Mouse (Mus musculus) heart, embryonic 10.5 days (tissue): ENCODE measurements around the gene Parva. TPM values are rescaled to one million over a fixed set of nuclear protein-coding genes. Genes with fewer than 3 reads are reported as not detected.

Experiments
- DNase-seq: peaks from one replicate; pipeline ENCODE4 v3.0.0-alpha.2; 2017; ENCODE audit warnings: low spot score
- H3K27ac ChIP-seq: fragments of 300-500 bp; sonication (generic); 2 replicates; pipeline ENCODE4 v1.5.1; 2016; ENCODE audit warnings: mild to moderate bottlenecking
- H3K27me3 ChIP-seq: fragments of 300-500 bp; sonication (generic); 2 replicates; pipeline ENCODE4 v1.6.1; 2016; ENCODE audit warnings: mild to moderate bottlenecking; ENCODE audit not compliant: poor library complexity, insufficient read depth, severe bottlenecking
- H3K36me3 ChIP-seq: fragments of 300-500 bp; sonication (generic); 2 replicates; pipeline ENCODE4 v1.6.1; 2016; ENCODE audit warnings: mild to moderate bottlenecking, moderate library complexity
- H3K4me1 ChIP-seq: fragments of 300-500 bp; sonication (generic); 2 replicates; pipeline ENCODE4 v1.6.1; 2016; ENCODE audit warnings: mild to moderate bottlenecking
- H3K4me3 ChIP-seq: fragments of 300-500 bp; sonication (generic); 2 replicates; pipeline ENCODE4 v1.5.1; 2016; ENCODE audit warnings: mild to moderate bottlenecking, moderate library complexity
- H3K9me3 ChIP-seq: fragments of 300-500 bp; sonication (generic); 2 replicates; pipeline ENCODE4 v1.6.1; 2016; ENCODE audit warnings: mild to moderate bottlenecking, moderate library complexity
- WGBS: fragments of 180-500 bp; shearing (Covaris S2); methylation state at CpG from one replicate; pipeline ENCODE4 v1.1.7; 2016; 5-methylcytosine and 5-hydroxymethylcytosine counted together
- polyA plus RNA-seq: library from polyadenylated mRNA; unstranded; fragments of >200 nt; fragmentation: Nextera tagmentation; extraction: Ambion mirVana; gene quantifications from 2 replicates; pipeline ENCODE4 v1.2.1, GENCODE M21; 2016

Parva gene
- polyA plus RNA-seq, 1 experiment from 2014 or later: 82.5 TPM

DNA sequence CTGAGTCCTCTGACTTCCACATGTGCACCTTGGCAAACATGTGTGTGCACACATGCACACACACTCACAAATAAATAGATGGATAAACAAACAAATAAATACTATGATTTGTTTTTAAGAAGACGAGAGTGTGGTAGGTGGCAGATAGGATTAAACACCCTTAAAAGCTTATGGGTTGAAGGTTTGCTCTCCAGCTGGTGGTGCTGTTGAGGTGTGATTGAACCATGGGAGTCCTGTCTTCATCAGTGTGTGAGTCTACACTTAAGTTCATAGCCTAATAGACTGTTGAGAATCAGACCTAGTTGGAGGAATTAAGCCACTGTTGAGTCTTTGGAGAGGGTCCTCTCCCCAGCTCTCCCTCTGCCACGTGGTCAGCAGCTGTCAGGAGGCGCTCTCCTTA lies 38.6 kb downstream of the Parva start:
- 67% methylated on average over 3 of the region's 3 CpGs for WGBS
- DNase-seq: no peak
- Histone ChIP-seq H3K36me3 (peaks cover 16% of the 10 kb centered on the region), H3K4me1 (peaks cover 67% of the 10 kb centered on the region), H3K27me3 (no peaks in the 10 kb centered on the region), H3K9me3 (no peaks in the 10 kb centered on the region), H3K27ac (no peak overlapping the region), H3K4me3 (no peak overlapping the region)

DNA sequence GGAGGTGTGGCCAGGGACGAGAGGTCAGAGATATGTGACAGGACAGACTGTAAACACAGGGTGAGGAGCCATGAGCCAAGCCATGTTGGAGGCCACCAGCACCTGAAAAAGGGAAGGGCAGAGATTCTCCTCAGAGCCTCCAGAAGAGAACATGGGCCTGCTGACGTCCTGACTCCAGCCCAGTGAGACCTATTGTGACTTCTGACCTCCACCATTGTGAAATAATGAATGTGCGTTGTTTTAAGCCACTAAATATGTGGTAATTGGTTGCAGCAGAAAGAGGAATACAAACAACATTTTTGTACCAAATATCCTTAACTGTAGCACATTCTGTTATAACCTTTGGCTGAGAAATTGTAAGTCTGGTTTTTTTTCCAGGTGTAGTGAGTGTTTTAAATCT lies 39.5 kb downstream of the Parva start:
- 62% methylated on average over 3 of the region's 3 CpGs for WGBS
- no peak for DNase-seq
- H3K9me3 ChIP-seq: no peaks in the 10 kb centered on the region
- peaks cover 72% of the 10 kb centered on the region for H3K4me1 ChIP-seq
- H3K27me3 ChIP-seq: no peaks in the 10 kb centered on the region
- H3K36me3 ChIP-seq: peaks cover 16% of the 10 kb centered on the region
- H3K4me3 ChIP-seq: no peak overlapping the region
- peak overlapping the region; percentile 85 for H3K27ac ChIP-seq

DNA sequence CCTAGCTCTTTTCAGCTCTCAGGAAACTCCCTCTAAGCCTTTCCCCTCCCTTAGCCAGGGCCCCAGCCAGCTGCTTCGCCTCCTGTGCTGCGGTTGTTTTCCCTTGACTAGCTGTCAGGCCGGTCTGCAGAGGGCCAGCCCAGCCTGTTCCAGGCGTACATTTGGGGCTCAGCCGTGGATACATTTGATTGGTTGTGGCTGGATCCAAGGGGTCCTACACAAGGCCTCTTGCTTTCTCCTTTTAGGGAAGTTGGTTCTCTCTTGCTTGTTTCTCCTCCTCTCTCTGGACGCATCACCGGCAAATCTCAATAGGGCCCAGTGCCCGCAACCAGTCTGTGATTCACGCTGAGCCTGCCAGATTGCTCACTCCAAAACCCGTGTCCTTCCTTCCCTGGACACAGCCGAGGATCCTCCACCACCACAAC lies 40.4 kb downstream of the Parva start:
- Histone ChIP-seq H3K4me1 (peaks cover 71% of the 10 kb centered on the region), H3K9me3 (no peaks in the 10 kb centered on the region), H3K36me3 (peaks cover 16% of the 10 kb centered on the region), H3K27me3 (no peaks in the 10 kb centered on the region), H3K4me3 (no peak overlapping the region), H3K27ac (peak overlapping the region; percentile 85)
- 25% methylated on average over 11 of the region's 11 CpGs for WGBS
- peak; percentile 87 for DNase-seq

DNA sequence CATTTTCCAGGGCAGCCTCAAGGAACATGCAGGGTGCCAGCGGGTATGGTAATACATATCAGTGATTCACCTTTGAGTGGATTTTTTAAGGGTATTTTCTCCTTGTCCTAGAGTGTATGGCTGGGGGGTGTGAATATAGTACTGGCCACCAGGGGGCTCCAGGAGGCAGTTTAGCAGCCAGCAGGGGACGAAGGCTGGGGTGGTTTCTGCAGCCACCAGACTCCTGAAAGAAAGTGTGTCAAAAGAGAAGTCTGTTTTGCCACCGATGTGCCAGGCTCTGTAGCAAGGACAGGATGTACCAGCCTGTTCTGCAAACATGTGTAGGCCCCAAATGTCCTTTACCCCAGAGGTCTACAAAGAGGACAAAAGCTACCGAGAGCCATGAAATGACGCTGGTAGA lies 42.5 kb downstream of the Parva start:
- Histone ChIP-seq H3K27ac (no peak overlapping the region), H3K9me3 (no peaks in the 10 kb centered on the region), H3K4me3 (no peak overlapping the region), H3K4me1 (peaks cover 72% of the 10 kb centered on the region), H3K36me3 (peaks cover 11% of the 10 kb centered on the region), H3K27me3 (no peaks in the 10 kb centered on the region)
- peak; percentile 80 for DNase-seq
- 43% methylated on average over 5 of the region's 5 CpGs for WGBS

DNA sequence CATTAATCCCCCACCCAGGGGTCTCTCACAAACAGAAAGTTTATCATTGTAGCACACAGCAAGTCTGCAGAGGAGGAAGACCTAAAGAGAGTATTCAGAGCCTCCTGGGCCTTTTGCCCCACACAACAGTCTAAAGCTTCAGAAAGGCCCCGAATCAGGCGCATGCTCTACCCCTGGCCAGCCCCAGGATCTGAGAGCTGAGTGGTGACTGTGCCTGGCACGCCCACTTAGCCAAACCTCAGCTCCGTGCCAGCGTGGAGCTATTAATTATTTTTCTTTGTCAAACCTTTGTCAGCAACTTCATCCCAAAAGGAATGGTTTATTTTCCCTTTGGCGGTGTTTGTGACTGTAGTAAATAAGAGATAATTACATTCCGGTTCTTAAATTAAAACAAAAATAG lies 44.0 kb downstream of the Parva start:
- H3K4me1 ChIP-seq: peaks cover 69% of the 10 kb centered on the region
- DNase-seq: no peak
- no peaks in the 10 kb centered on the region for H3K36me3 ChIP-seq
- H3K9me3 ChIP-seq: no peaks in the 10 kb centered on the region
- 71% methylated on average over 7 of the region's 7 CpGs for WGBS
- no peak overlapping the region for H3K4me3 ChIP-seq
- peak overlapping the region; percentile 3; the same call in 1 of the 2 replicates for H3K27ac ChIP-seq
- no peaks in the 10 kb centered on the region for H3K27me3 ChIP-seq

DNA sequence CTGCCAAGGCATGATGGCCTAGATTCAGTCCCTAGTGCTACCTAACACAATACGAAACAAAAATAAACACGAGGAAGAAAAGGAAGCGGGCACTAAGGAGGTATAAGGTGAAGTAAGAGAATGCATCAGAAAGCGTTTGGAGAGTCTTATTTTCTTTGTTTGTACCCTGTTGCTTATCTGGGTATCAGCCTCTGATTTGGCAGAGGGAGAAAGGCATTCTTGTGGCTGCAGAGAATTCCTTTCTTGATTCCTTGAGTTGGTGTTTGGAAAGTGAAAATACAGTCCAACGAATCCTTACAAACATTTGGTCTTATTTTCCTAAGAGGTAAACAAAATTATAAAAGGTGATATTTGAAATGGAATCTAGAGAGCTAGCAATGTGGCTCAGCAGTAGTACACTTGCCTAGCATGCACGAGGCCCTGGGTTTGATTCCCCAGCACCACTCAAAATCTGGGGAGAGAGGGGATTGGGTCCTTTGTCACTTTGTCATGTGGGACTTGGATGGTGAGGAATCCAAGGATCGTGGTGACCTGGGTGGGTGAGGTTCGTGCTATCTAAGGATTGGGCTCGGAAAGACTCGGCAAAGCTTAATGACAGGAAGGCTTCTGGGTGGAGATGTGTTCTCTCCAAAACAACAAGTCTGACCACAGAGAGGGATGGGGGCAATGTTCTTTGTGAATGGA lies 44.9 kb downstream of the Parva start:
- Histone ChIP-seq H3K4me1 (peaks cover 60% of the 10 kb centered on the region), H3K4me3 (no peak overlapping the region), H3K9me3 (no peaks in the 10 kb centered on the region), H3K27ac (0 out of 2 replicates have a peak overlapping the region, but pooled peaks have one; percentile 16), H3K27me3 (no peaks in the 10 kb centered on the region), H3K36me3 (no peaks in the 10 kb centered on the region)
- WGBS: 49% methylated on average over 10 of the region's 10 CpGs
- DNase-seq: no peak

DNA sequence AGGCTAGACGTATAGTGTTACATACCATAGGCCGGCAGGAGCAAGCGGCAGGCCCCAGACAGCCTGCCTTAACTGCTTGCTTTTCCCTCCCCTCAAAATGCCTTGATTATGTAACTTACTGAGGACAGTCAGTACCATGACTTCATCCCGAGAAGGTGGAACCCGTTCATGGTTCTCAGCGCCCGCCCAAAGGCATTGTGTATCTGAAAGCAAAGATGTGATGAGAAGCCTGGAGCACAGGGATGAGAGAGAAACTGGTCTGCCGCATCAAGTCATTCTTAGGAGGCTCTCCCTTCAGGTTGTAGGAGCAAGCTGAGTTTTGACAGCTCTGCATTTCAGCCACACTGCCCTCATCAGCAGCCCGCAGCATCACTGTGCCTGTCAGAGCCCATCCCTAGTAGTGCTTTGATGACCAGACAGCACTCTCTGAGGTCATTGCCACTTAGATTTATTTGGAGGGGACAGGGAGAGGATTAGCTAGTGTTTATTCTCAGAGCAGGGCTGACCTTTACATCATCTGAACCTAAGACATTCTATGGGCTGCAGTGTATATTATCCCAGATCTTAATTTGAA lies 45.5 kb downstream of the Parva start:
- no peaks in the 10 kb centered on the region for H3K9me3 ChIP-seq
- no peak overlapping the region for H3K4me3 ChIP-seq
- H3K36me3 ChIP-seq: no peaks in the 10 kb centered on the region
- DNase-seq: no peak
- no peaks in the 10 kb centered on the region for H3K27me3 ChIP-seq
- H3K27ac ChIP-seq: no peak overlapping the region
- 46% methylated on average over 9 of the region's 9 CpGs for WGBS
- H3K4me1 ChIP-seq: peaks cover 54% of the 10 kb centered on the region

DNA sequence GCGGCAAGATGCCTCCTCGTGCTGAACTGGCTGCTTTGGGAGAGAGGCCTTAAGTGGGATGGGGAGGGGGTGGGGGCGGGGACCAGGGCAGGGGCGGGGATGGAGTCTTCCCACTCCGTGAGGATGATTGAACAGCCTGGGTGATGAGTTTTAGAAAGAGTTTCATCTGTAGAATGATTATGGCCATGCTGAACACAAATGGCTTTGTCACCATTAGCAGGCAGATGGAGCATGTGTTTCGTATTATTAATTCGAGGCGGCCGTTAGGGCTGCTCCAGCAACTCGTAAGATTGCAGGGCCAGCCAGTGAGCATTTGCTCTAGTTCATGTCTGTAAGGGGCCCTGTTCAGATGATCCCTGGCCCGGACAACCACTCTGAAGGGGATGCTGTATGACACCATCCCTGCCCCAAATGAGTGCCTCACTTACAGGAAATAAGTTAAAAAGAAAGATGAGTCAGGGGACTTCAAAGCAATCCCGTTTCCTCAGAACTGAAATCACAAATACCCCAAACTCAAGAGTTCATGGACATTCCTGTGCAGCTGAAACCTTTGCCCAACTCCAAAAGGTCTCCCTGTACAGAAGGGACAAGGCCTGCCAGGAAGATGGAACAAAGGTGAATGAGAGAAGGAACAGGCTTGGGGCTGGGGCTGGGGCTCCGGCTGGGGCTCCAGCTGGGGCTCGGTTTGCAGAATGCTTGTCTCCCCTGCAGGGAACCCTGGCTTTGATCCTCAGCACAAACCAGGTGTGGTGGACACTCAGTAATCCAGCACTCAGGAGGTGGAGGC lies 46.5 kb downstream of the Parva start:
- Histone ChIP-seq H3K4me1 (peaks cover 54% of the 10 kb centered on the region), H3K36me3 (no peaks in the 10 kb centered on the region), H3K27me3 (no peaks in the 10 kb centered on the region), H3K9me3 (no peaks in the 10 kb centered on the region), H3K4me3 (no peak overlapping the region), H3K27ac (0 out of 2 replicates have a peak overlapping the region, but pooled peaks have one; percentile 53)
- WGBS: 29% methylated on average over 14 of the region's 14 CpGs
- no peak for DNase-seq

DNA sequence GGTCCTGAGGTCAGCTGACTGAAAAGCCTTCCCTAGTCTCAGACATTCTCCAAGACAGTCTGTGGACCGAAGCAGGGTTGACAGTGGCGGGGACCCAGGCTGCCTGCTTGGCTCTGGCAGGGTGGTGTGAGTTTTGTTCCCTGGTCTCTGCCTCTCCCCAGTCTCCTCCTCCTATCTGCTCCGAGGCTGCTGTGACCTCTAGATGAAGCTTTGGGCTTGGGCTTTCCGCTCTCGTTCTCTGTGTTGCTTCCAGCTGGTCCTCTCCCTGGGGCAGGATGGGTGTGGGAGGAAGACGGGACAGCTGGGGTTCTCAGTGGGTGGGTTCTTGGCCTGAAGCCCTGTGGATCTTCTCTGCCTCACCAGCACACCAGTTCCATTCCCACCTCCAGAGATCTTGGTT lies 51.8 kb downstream of the Parva start:
- H3K27me3 ChIP-seq: no peaks in the 10 kb centered on the region
- 40% methylated on average over 6 of the region's 6 CpGs for WGBS
- no peaks in the 10 kb centered on the region for H3K9me3 ChIP-seq
- DNase-seq: no peak
- H3K4me1 ChIP-seq: peaks cover 53% of the 10 kb centered on the region
- no peak overlapping the region for H3K4me3 ChIP-seq
- peak overlapping the region; percentile 60; the same call in 1 of the 2 replicates for H3K27ac ChIP-seq
- H3K36me3 ChIP-seq: no peaks in the 10 kb centered on the region

DNA sequence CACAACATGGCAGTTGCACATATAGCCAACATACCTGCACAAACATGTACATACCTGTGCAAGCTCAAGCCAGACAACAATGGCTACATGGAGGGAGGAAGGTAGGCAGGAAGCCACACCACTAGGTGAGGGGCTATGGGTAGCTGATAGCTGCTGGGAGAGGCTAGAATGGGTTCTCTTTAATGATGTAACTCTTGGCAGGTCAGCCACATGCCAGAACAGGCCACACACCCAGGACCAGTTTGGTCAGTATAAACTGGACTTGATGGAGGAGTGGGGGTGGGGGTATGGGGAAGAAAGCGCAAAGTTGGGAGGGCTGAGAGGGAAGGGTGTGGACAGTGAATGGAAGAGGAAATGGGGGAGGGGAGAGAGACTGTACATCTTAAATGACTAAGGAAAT lies 53.7 kb downstream of the Parva start:
- Histone ChIP-seq H3K4me1 (peaks cover 48% of the 10 kb centered on the region), H3K36me3 (no peaks in the 10 kb centered on the region; the same call in 1 of the 2 replicates), H3K9me3 (no peaks in the 10 kb centered on the region), H3K27me3 (no peaks in the 10 kb centered on the region), H3K4me3 (no peak overlapping the region), H3K27ac (no peak overlapping the region)
- WGBS: 75% methylated on average over 1 of the region's 1 CpGs
- no peak for DNase-seq

DNA sequence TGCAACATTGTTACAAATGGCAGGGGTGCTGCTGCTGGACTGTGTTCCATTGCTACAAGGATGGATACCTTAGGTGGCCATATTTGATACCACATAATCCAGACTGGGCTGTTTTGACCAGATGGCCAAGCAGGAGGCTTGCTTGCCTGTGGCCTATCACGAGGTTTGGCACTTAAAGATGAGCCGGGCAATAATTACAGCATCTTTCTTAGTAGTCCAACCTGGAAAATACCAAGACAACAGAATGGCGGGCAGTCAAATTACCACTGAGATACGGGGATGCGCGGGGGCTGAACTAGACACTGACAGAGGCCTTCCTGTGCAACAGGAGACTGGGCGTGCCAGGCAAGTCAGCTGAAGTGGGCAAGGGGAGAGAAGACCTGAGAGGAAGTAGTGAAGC lies 55.3 kb downstream of the Parva start:
- H3K9me3 ChIP-seq: no peaks in the 10 kb centered on the region
- H3K27me3 ChIP-seq: no peaks in the 10 kb centered on the region
- peak overlapping the region; percentile 69; the same call in 1 of the 2 replicates for H3K27ac ChIP-seq
- no peak for DNase-seq
- 83% methylated on average over 7 of the region's 7 CpGs for WGBS
- H3K4me3 ChIP-seq: no peak overlapping the region
- H3K36me3 ChIP-seq: peaks cover 5% of the 10 kb centered on the region; the same call in 1 of the 2 replicates
- peaks cover 48% of the 10 kb centered on the region for H3K4me1 ChIP-seq

DNA sequence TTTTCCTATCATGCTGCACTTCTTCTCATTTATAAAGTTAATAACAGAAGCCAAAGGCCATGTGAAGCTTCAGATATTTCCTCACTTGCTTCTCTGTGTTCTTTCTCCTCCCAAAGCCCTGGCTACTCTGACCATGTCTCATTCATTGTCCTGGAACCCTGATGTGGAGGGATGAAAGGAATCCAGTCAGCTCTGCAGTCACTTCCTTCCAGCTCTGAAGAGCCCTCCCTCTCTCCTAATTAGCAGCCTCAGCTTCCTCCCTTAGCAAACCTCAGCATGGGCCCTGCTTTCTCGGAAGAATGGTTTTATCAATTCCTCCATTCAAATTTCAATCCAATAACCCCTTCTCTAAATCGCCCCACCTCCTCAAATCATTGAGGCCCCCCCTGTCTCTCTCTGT lies 56.1 kb downstream of the Parva start:
- 38% methylated on average over 2 of the region's 2 CpGs for WGBS
- no peaks in the 10 kb centered on the region for H3K9me3 ChIP-seq
- DNase-seq: no peak
- H3K4me1 ChIP-seq: peaks cover 45% of the 10 kb centered on the region
- H3K27me3 ChIP-seq: no peaks in the 10 kb centered on the region
- 0 out of 2 replicates have a peak overlapping the region, but pooled peaks have one; percentile 69 for H3K27ac ChIP-seq
- H3K4me3 ChIP-seq: no peak overlapping the region
- peaks cover 5% of the 10 kb centered on the region; the same call in 1 of the 2 replicates for H3K36me3 ChIP-seq

DNA sequence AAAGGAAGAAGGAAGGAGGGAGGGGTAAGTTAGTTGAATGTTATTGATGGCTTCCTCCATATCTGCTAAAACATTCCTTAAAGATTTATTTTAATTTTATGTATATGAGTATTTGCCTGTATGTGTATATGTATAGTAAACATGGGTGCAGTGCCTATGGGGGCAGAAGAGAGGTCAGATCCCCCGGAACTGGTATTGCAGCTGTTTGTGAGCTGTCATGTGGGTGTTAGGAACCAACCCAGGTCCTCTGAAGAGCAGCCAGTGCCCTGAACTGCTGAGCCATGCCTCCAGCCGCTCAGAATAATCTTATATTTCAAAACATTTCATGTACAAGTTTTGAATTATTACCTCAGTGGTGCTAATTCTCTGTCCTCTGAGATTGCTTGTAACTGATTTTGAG lies 63.5 kb downstream of the Parva start:
- DNase-seq: no peak
- no peak overlapping the region for H3K4me3 ChIP-seq
- H3K9me3 ChIP-seq: no peaks in the 10 kb centered on the region
- H3K27ac ChIP-seq: 0 out of 2 replicates have a peak overlapping the region, but pooled peaks have one; percentile 44
- no peaks in the 10 kb centered on the region for H3K27me3 ChIP-seq
- H3K4me1 ChIP-seq: peaks cover 41% of the 10 kb centered on the region
- 49% methylated on average over 2 of the region's 2 CpGs for WGBS
- H3K36me3 ChIP-seq: 0 out of 2 replicates have a peak, but pooled peaks cover 11% of the 10 kb centered on the region
